Mouse (Mus musculus) embryonic facial prominence, embryonic 12.5 days (tissue): ENCODE data around the gene Kif2c. TPM values are rescaled to one million over a fixed set of nuclear protein-coding genes. Genes with fewer than 3 reads are reported as not detected.
A peak's percentile ranks its signal among the peaks of the same experiment; 100 is the strongest.

Source experiments
- ATAC-seq: fragments of 200-750 bp; cut with Nextera tagmentation; 2 replicates; pipeline ENCODE4 v1.8.0; 2017; ENCODE audit not compliant: insufficient number of reproducible peaks, insufficient read depth, low FRiP score, low TSS enrichment
- H3K27ac ChIP-seq: fragments of 300-500 bp; sonication (generic); 2 replicates; pipeline ENCODE4 v1.5.1; 2016; ENCODE audit warnings: mild to moderate bottlenecking
- H3K27me3 ChIP-seq: fragments of 300-500 bp; sonication (generic); 2 replicates; pipeline ENCODE4 v1.6.1; 2016; ENCODE audit warnings: mild to moderate bottlenecking, moderate library complexity
- H3K36me3 ChIP-seq: fragments of 300-500 bp; sonication (generic); 2 replicates; pipeline ENCODE4 v1.6.1; 2016; ENCODE audit warnings: mild to moderate bottlenecking
- H3K4me1 ChIP-seq: fragments of 300-500 bp; sonication (generic); 2 replicates; pipeline ENCODE4 v1.6.1; 2016
- H3K4me2 ChIP-seq: fragments of 300-500 bp; sonication (generic); replicated peaks from 2 replicates; pipeline ENCODE4 v1.6.1; 2016; ENCODE audit warnings: mild to moderate bottlenecking, moderate library complexity
- H3K4me3 ChIP-seq: fragments of 300-500 bp; sonication (generic); 2 replicates; pipeline ENCODE4 v1.5.1; 2016; ENCODE audit warnings: mild to moderate bottlenecking
- H3K9ac ChIP-seq: fragments of 300-500 bp; sonication (generic); 2 replicates; pipeline ENCODE4 v1.6.1; 2016; ENCODE audit warnings: mild to moderate bottlenecking, moderate library complexity
- H3K9me3 ChIP-seq: fragments of 300-500 bp; sonication (generic); 2 replicates; pipeline ENCODE4 v1.6.1; 2016; ENCODE audit warnings: mild to moderate bottlenecking, moderate library complexity
- WGBS: fragments of 180-500 bp; shearing (Covaris S2); methylation state at CpG from one replicate; pipeline ENCODE4 v1.1.7; 2016; 5-methylcytosine and 5-hydroxymethylcytosine counted together
- polyA plus RNA-seq: library from polyadenylated mRNA; unstranded; fragments of >200 nt; fragmentation: Nextera tagmentation; extraction: Ambion mirVana; gene quantifications from 2 replicates; pipeline ENCODE4 v1.2.1, GENCODE M21; 2016

The Kif2c gene
- polyA plus RNA-seq: 83.8 and 89.5 TPM in 2 replicates

- peaks cover 9% of the 10 kb centered on the region for H3K4me1 ChIP-seq
- H3K9me3 ChIP-seq: no peaks in the 10 kb centered on the region
- H3K36me3 ChIP-seq: peaks cover 30% of the 10 kb centered on the region
- peak; percentile 91 for ATAC-seq
- H3K27me3 ChIP-seq: no peaks in the 10 kb centered on the region
- WGBS: under 1% methylated on average over 42 of the region's 42 CpGs
- peak within 1 kb of the TSS; percentile 72 for H3K4me2 ChIP-seq
- peak within 1 kb of the TSS; percentile 61 for H3K27ac ChIP-seq
- peak within 1 kb of the TSS; percentile 61 for H3K9ac ChIP-seq
- peak within 1 kb of the TSS; percentile 56 for H3K4me3 ChIP-seq
These were observed at the start of gene Kif2c for GRCm38 (mm10) chr4:117181863-117182758. Kif2c (minus strand) TSS chr4:117182639.

GRCm38 (mm10) chr4:117231208-117231607, 48.8 kb upstream of the Kif2c start:
- no peak overlapping the region for H3K9ac ChIP-seq
- ATAC-seq: no peak
- no peak overlapping the region for H3K4me3 ChIP-seq
- no peaks in the 10 kb centered on the region for H3K27me3 ChIP-seq
- WGBS: 87% methylated on average over 2 of the region's 2 CpGs
- H3K4me1 ChIP-seq: peaks cover 12% of the 10 kb centered on the region; the same call in 1 of the 2 replicates
- no peak overlapping the region for H3K4me2 ChIP-seq
- no peaks in the 10 kb centered on the region for H3K36me3 ChIP-seq
- no peak overlapping the region for H3K27ac ChIP-seq
- H3K9me3 ChIP-seq: no peaks in the 10 kb centered on the region

- no peaks in the 10 kb centered on the region for H3K27me3 ChIP-seq
- no peaks in the 10 kb centered on the region for H3K36me3 ChIP-seq
- no peak for ATAC-seq
- H3K9ac ChIP-seq: no peak overlapping the region
- no peak overlapping the region for H3K4me3 ChIP-seq
- 0 out of 2 replicates have a peak, but pooled peaks cover 4% of the 10 kb centered on the region for H3K4me1 ChIP-seq
- H3K27ac ChIP-seq: no peak overlapping the region
- WGBS: 51% methylated on average over 10 of the region's 10 CpGs
- H3K9me3 ChIP-seq: no peaks in the 10 kb centered on the region
- H3K4me2 ChIP-seq: no peak overlapping the region
These were observed 47.9 kb upstream of the Kif2c start for GRCm38 (mm10) chr4:117230331-117230730.

GRCm38 (mm10) chr4:117229590-117229989, 47.2 kb upstream of the Kif2c start:
- WGBS: 67% methylated on average over 15 of the region's 15 CpGs
- H3K4me2 ChIP-seq: no peak overlapping the region
- H3K36me3 ChIP-seq: no peaks in the 10 kb centered on the region
- H3K4me3 ChIP-seq: no peak overlapping the region
- ATAC-seq: no peak
- H3K27me3 ChIP-seq: no peaks in the 10 kb centered on the region
- no peak overlapping the region for H3K9ac ChIP-seq
- H3K4me1 ChIP-seq: 0 out of 2 replicates have a peak, but pooled peaks cover 4% of the 10 kb centered on the region
- H3K9me3 ChIP-seq: no peaks in the 10 kb centered on the region
- no peak overlapping the region for H3K27ac ChIP-seq

GRCm38 (mm10) chr4:117225250-117225649, 42.8 kb upstream of the Kif2c start:
- no peaks in the 10 kb centered on the region for H3K27me3 ChIP-seq
- H3K4me3 ChIP-seq: no peak overlapping the region
- H3K27ac ChIP-seq: no peak overlapping the region
- H3K4me2 ChIP-seq: no peak overlapping the region
- no peaks in the 10 kb centered on the region for H3K36me3 ChIP-seq
- no peak for ATAC-seq
- no peak overlapping the region for H3K9ac ChIP-seq
- H3K4me1 ChIP-seq: no peaks in the 10 kb centered on the region
- H3K9me3 ChIP-seq: no peaks in the 10 kb centered on the region

- no peaks in the 10 kb centered on the region for H3K4me1 ChIP-seq
- H3K4me2 ChIP-seq: no peak overlapping the region
- peak overlapping the region; percentile 9; the same call in 1 of the 2 replicates for H3K9ac ChIP-seq
- H3K9me3 ChIP-seq: no peaks in the 10 kb centered on the region
- no peak overlapping the region for H3K4me3 ChIP-seq
- H3K27me3 ChIP-seq: no peaks in the 10 kb centered on the region
- H3K27ac ChIP-seq: no peak overlapping the region
- H3K36me3 ChIP-seq: no peaks in the 10 kb centered on the region
- no peak for ATAC-seq
- WGBS: 71% methylated on average over 8 of the region's 8 CpGs
These were observed 41.7 kb upstream of the Kif2c start for GRCm38 (mm10) chr4:117224122-117224521.

GRCm38 (mm10) chr4:117223001-117223400, 40.6 kb upstream of the Kif2c start:
- Histone ChIP-seq H3K4me2 (no peak overlapping the region), H3K27ac (no peak overlapping the region), H3K4me3 (no peak overlapping the region), H3K9me3 (no peaks in the 10 kb centered on the region), H3K36me3 (no peaks in the 10 kb centered on the region), H3K9ac (no peak overlapping the region), H3K27me3 (no peaks in the 10 kb centered on the region), H3K4me1 (no peaks in the 10 kb centered on the region)
- 48% methylated on average over 5 of the region's 5 CpGs for WGBS
- ATAC-seq: no peak

GRCm38 (mm10) chr4:117221836-117222235, 39.4 kb upstream of the Kif2c start:
- no peaks in the 10 kb centered on the region for H3K36me3 ChIP-seq
- no peaks in the 10 kb centered on the region for H3K9me3 ChIP-seq
- no peak overlapping the region for H3K9ac ChIP-seq
- H3K4me1 ChIP-seq: no peaks in the 10 kb centered on the region
- H3K4me2 ChIP-seq: no peak overlapping the region
- no peak for ATAC-seq
- H3K27me3 ChIP-seq: no peaks in the 10 kb centered on the region
- WGBS: 74% methylated on average over 9 of the region's 9 CpGs
- no peak overlapping the region for H3K4me3 ChIP-seq
- no peak overlapping the region for H3K27ac ChIP-seq

GRCm38 (mm10) chr4:117220741-117221515, 38.5 kb upstream of the Kif2c start:
- WGBS: 76% methylated on average over 9 of the region's 9 CpGs
- no peak overlapping the region for H3K9ac ChIP-seq
- ATAC-seq: no peak
- no peaks in the 10 kb centered on the region for H3K4me1 ChIP-seq
- no peaks in the 10 kb centered on the region for H3K36me3 ChIP-seq
- H3K27ac ChIP-seq: no peak overlapping the region
- H3K4me2 ChIP-seq: no peak overlapping the region
- H3K9me3 ChIP-seq: no peaks in the 10 kb centered on the region
- H3K27me3 ChIP-seq: no peaks in the 10 kb centered on the region
- H3K4me3 ChIP-seq: no peak overlapping the region

- peaks cover 2% of the 10 kb centered on the region; the same call in 1 of the 2 replicates for H3K27me3 ChIP-seq
- no peak overlapping the region for H3K4me3 ChIP-seq
- H3K9me3 ChIP-seq: no peaks in the 10 kb centered on the region
- ATAC-seq: no peak
- H3K9ac ChIP-seq: no peak overlapping the region
- H3K27ac ChIP-seq: no peak overlapping the region
- no peaks in the 10 kb centered on the region for H3K4me1 ChIP-seq
- H3K36me3 ChIP-seq: no peaks in the 10 kb centered on the region
- 36% methylated on average over 10 of the region's 10 CpGs for WGBS
- no peak overlapping the region for H3K4me2 ChIP-seq
These were observed 36.2 kb upstream of the Kif2c start for GRCm38 (mm10) chr4:117218517-117219219.

GRCm38 (mm10) chr4:117217029-117217428, 34.6 kb upstream of the Kif2c start:
- Histone ChIP-seq H3K9me3 (no peaks in the 10 kb centered on the region), H3K4me1 (no peaks in the 10 kb centered on the region), H3K36me3 (no peaks in the 10 kb centered on the region), H3K4me2 (no peak overlapping the region), H3K27me3 (peaks cover 3% of the 10 kb centered on the region; the same call in 1 of the 2 replicates), H3K9ac (no peak overlapping the region), H3K27ac (no peak overlapping the region), H3K4me3 (no peak overlapping the region)
- ATAC-seq: no peak
- WGBS: 72% methylated on average over 5 of the region's 5 CpGs
